Mouse (Mus musculus) midbrain, embryonic 16.5 days (tissue): ENCODE data around the gene Jmjd6. TPM values are rescaled to one million over a fixed set of nuclear protein-coding genes. Genes with fewer than 3 reads are reported as not detected.

ENCODE experiments used
- ATAC-seq: fragments of 200-750 bp; cut with Nextera tagmentation; 2 replicates; pipeline ENCODE4 v1.8.0; 2017; ENCODE audit warnings: moderate TSS enrichment
- H3K27ac ChIP-seq: fragments of 300-500 bp; sonication (generic); 2 replicates; pipeline ENCODE4 v1.5.1; 2014; ENCODE audit warnings: mild to moderate bottlenecking, low read length, mixed read lengths
- H3K27me3 ChIP-seq: fragments of 300-500 bp; sonication (generic); 2 replicates; pipeline ENCODE4 v1.6.1; 2014; ENCODE audit warnings: low read depth, low read length, mixed read lengths; ENCODE audit not compliant: control insufficient read depth, insufficient read depth
- H3K36me3 ChIP-seq: fragments of 300-500 bp; sonication (generic); 2 replicates; pipeline ENCODE4 v1.6.1; 2014; ENCODE audit warnings: mild to moderate bottlenecking, low read length, moderate library complexity, mixed read lengths; ENCODE audit not compliant: control insufficient read depth, insufficient read depth
- H3K4me1 ChIP-seq: fragments of 300-500 bp; sonication (generic); 2 replicates; pipeline ENCODE4 v1.6.1; 2014; ENCODE audit warnings: mild to moderate bottlenecking, low read length, mixed read lengths; ENCODE audit not compliant: control insufficient read depth, insufficient read depth
- H3K4me2 ChIP-seq: fragments of 300-500 bp; sonication (generic); 2 replicates; pipeline ENCODE4 v1.6.1; 2014; ENCODE audit warnings: mild to moderate bottlenecking, low read length, mixed read lengths
- H3K4me3 ChIP-seq: fragments of 300-500 bp; sonication (generic); 2 replicates; pipeline ENCODE4 v1.5.1; 2014; ENCODE audit warnings: low read depth, mild to moderate bottlenecking, low read length, moderate library complexity, mixed read lengths
- H3K9ac ChIP-seq: fragments of 300-500 bp; sonication (generic); 2 replicates; pipeline ENCODE4 v1.6.1; 2014; ENCODE audit warnings: low read depth, low read length, mixed read lengths
- H3K9me3 ChIP-seq: fragments of 300-500 bp; sonication (generic); replicated peaks from 2 replicates; pipeline ENCODE4 v1.6.1; 2014; ENCODE audit warnings: mild to moderate bottlenecking, low read length, mixed read lengths; ENCODE audit not compliant: control insufficient read depth, poor library complexity, severe bottlenecking
- WGBS: fragments of 180-500 bp; shearing (Covaris S2); extraction: QIAGEN DNeasy Blood & Tissue Kit; methylation state at CpG from one replicate; pipeline ENCODE4 v1.1.7; 2014; 5-methylcytosine and 5-hydroxymethylcytosine counted together
- polyA plus RNA-seq: library from polyadenylated mRNA; unstranded; fragments of >200 nt; fragmentation: Nextera tagmentation; extraction: Ambion mirVana; gene quantifications from 2 replicates; pipeline ENCODE4 v1.2.1, GENCODE M21; 2015

The Jmjd6 gene
- polyA plus RNA-seq, 1 experiment from 2014 or later: 66.3 TPM

DNA sequence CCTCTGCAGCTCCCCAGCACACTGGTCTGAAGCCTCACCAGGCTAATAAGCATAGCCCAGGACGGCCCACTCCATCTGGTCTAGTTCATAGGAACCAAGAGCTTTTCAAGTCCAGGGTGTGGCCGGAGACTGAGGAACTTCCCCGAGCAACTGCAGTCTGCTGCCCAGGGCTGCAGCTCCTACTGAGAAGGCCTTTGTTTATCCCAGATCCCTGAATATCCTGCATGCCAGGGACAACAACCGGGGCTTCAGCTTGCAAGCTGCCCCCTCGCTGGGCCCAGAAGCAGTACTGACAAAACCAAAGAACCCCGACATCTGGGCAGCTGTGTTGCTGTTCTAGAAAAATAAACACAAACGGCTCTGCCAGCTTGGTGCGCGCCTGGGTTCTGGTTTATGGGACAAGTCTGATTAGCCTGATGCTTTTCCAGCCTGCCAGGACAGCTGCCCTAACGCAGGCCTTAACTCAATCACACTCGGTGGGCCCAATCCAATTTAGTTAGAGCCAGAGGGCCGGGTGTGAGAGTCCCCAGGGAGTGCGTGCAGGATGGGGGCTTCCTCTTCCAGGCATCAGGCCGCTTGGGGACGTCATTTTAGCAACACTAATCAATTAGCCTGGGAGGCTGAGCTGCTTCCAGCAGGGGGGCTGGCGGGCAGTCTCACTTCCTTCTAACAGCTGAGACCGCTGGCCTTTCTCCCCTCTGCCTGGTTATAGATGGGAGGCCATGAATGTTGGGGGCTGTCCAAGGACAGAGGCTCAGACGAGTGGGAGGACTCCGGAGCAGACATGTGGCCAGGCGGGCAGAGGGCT is 29.0 kb downstream of the Jmjd6 start:
- H3K4me1 ChIP-seq: peaks cover 48% of the 10 kb centered on the region
- H3K4me3 ChIP-seq: no peak overlapping the region
- peak overlapping the region; percentile 52 for H3K9ac ChIP-seq
- H3K27ac ChIP-seq: peak overlapping the region; percentile 96
- no peaks in the 10 kb centered on the region for H3K27me3 ChIP-seq
- WGBS: 8% methylated on average over 20 of the region's 20 CpGs
- ATAC-seq: no peak
- no peaks in the 10 kb centered on the region for H3K36me3 ChIP-seq
- H3K4me2 ChIP-seq: peak overlapping the region; percentile 5; the same call in 1 of the 2 replicates
- H3K9me3 ChIP-seq: no peaks in the 10 kb centered on the region

GRCm38 (mm10) chr11:116813610-116814009 is 29.6 kb downstream of the Jmjd6 start:
- Histone ChIP-seq H3K4me1 (peaks cover 49% of the 10 kb centered on the region), H3K9me3 (no peaks in the 10 kb centered on the region), H3K36me3 (no peaks in the 10 kb centered on the region), H3K9ac (peak overlapping the region; percentile 52; the same call in 1 of the 2 replicates), H3K27me3 (no peaks in the 10 kb centered on the region), H3K27ac (peak overlapping the region; percentile 96), H3K4me3 (no peak overlapping the region), H3K4me2 (no peak overlapping the region)
- no peak for ATAC-seq
- 58% methylated on average over 13 of the region's 13 CpGs for WGBS

- no peak for ATAC-seq
- H3K36me3 ChIP-seq: no peaks in the 10 kb centered on the region
- peak overlapping the region; percentile 39; the same call in 1 of the 2 replicates for H3K9ac ChIP-seq
- peaks cover 50% of the 10 kb centered on the region for H3K4me1 ChIP-seq
- H3K9me3 ChIP-seq: no peaks in the 10 kb centered on the region
- no peak overlapping the region for H3K4me3 ChIP-seq
- peak overlapping the region; percentile 96 for H3K27ac ChIP-seq
- WGBS: 30% methylated on average over 21 of the region's 21 CpGs
- no peak overlapping the region for H3K4me2 ChIP-seq
- H3K27me3 ChIP-seq: no peaks in the 10 kb centered on the region
Measured at GRCm38 (mm10) chr11:116812793-116813529, 30.3 kb downstream of the Jmjd6 start.

- H3K4me2 ChIP-seq: peak overlapping the region; percentile 62
- H3K9me3 ChIP-seq: no peaks in the 10 kb centered on the region
- peak overlapping the region; percentile 96 for H3K27ac ChIP-seq
- no peaks in the 10 kb centered on the region for H3K27me3 ChIP-seq
- 2% methylated on average over 29 of the region's 32 CpGs for WGBS
- H3K9ac ChIP-seq: peak overlapping the region; percentile 67
- no peaks in the 10 kb centered on the region for H3K36me3 ChIP-seq
- peak; percentile 96 for ATAC-seq
- peaks cover 55% of the 10 kb centered on the region for H3K4me1 ChIP-seq
- H3K4me3 ChIP-seq: peak overlapping the region; percentile 28
Measured at GRCm38 (mm10) chr11:116810983-116811901, 32.0 kb downstream of the Jmjd6 start.

GRCm38 (mm10) chr11:116810528-116810927 is 32.7 kb downstream of the Jmjd6 start:
- Histone ChIP-seq H3K9ac (peak overlapping the region; percentile 67), H3K27ac (peak overlapping the region; percentile 96), H3K4me2 (peak overlapping the region; percentile 62), H3K27me3 (no peaks in the 10 kb centered on the region), H3K4me3 (peak overlapping the region; percentile 28; the same call in 1 of the 2 replicates), H3K36me3 (no peaks in the 10 kb centered on the region), H3K9me3 (no peaks in the 10 kb centered on the region), H3K4me1 (peaks cover 55% of the 10 kb centered on the region)
- ATAC-seq: peak; percentile 40
- WGBS: 31% methylated on average over 11 of the region's 11 CpGs

GRCm38 (mm10) chr11:116809520-116809919 is 33.7 kb downstream of the Jmjd6 start:
- WGBS: 85% methylated on average over 8 of the region's 8 CpGs
- H3K4me1 ChIP-seq: peaks cover 45% of the 10 kb centered on the region

DNA sequence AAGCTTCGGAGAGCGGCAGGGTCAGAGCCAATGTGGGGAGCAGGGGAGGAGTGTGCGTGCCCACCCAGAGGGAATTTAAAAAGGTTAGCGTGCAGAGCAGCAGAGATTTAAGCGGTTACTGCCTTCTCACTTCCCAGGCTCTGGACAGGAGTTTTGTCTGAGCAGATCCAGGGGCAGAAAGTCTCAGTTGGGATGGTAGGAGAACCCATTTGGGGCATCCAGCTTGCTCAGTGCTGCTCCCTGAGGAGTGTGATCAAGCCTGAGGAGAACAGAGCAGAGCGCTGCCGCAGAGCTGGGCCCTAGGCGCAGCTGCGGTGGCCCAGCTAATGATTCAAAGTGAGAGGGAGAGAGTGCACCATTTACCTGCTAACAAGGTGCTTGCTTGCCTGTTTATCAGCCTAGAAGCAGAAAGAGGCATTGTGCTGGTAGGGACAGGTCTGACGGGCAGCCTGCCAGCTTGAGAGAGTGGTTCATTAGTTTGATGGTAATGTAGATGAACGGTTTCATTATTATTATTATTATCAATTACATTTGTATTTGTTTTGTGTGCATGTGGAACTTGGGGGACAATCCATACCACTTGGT is 34.3 kb downstream of the Jmjd6 start:
- ATAC-seq: no peak
- Histone ChIP-seq H3K4me1 (peaks cover 39% of the 10 kb centered on the region), H3K36me3 (no peaks in the 10 kb centered on the region), H3K9me3 (no peaks in the 10 kb centered on the region), H3K27ac (no peak overlapping the region), H3K9ac (no peak overlapping the region), H3K4me2 (no peak overlapping the region), H3K4me3 (no peak overlapping the region), H3K27me3 (no peaks in the 10 kb centered on the region)
- WGBS: 78% methylated on average over 11 of the region's 11 CpGs

More at GRCm38 (mm10) chr11:116809520-116809919, 33.7 kb downstream of the Jmjd6 start:
- no peak for ATAC-seq
- Histone ChIP-seq H3K27me3 (no peaks in the 10 kb centered on the region), H3K27ac (peak overlapping the region; percentile 79; the same call in 1 of the 2 replicates), H3K36me3 (no peaks in the 10 kb centered on the region), H3K9me3 (no peaks in the 10 kb centered on the region), H3K9ac (peak overlapping the region; percentile 49; the same call in 1 of the 2 replicates), H3K4me3 (no peak overlapping the region), H3K4me2 (no peak overlapping the region)

- no peak for ATAC-seq
- H3K9me3 ChIP-seq: no peaks in the 10 kb centered on the region
- H3K4me2 ChIP-seq: no peak overlapping the region
- H3K4me1 ChIP-seq: peaks cover 31% of the 10 kb centered on the region
- no peak overlapping the region; the same call in 1 of the 2 replicates for H3K9ac ChIP-seq
- no peaks in the 10 kb centered on the region for H3K27me3 ChIP-seq
- no peak overlapping the region; the same call in 1 of the 2 replicates for H3K27ac ChIP-seq
- H3K36me3 ChIP-seq: no peaks in the 10 kb centered on the region
- no peak overlapping the region for H3K4me3 ChIP-seq
- WGBS: 21% methylated on average over 7 of the region's 7 CpGs
Measured at GRCm38 (mm10) chr11:116807938-116808606, 35.2 kb downstream of the Jmjd6 start.
